Mouse (Mus musculus): Measurements from ENCODE around the gene Carhsp1.

DNA sequence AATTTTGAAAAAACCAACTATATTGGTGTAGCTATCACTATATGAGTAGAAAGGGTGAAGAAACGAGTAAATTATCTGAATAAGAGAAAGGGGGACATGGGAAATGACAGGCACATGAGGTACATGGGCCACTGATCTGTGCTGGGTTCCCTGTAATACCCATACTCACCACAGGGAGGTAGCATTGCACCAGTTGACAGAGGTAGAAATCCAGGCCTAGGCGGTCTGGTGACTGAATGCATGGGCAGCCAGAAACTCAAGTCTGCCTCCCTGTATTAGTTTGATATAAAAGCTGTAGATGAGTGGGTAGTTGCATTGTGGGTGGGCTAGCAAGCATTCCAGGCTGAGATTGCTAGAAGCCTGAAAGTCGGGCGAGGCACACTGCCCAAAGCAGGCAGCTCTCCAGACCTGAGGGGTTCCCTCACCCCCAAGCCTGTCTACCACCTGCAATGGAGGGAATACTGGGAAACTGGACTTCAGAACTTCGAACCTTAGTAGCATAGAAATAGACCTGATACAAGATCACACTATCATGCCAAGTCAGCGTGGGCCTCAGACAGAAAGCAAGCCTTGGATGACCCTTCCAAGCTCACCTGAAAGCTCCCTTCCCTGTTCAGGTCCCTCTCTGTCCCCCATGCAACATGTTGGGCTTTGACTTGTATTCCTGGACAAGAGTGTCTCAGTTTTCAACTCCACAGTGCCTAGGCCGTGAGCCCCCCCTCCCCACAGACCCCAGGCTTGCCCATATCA is 14.3 kb upstream of the Carhsp1 start:
- TF ChIP-seq CTCF (IDR thresholded peaks at IDR 0.05; ENCODE audit: low read depth, low read length), result peak; percentile 80
- TF ChIP-seq POLR2A (IDR thresholded peaks at IDR 0.05; ENCODE audit: extremely low read depth, insufficient read depth, low read length), result no peak
